Mouse (Mus musculus) CH12.LX (cell line): Measurements from ENCODE around the gene Zfp46. TPM values are rescaled to one million over a fixed set of nuclear protein-coding genes. Genes with fewer than 3 reads are reported as not detected.

Experiments
- DNase-seq: peaks from one replicate; pipeline ENCODE4 v3.0.0-alpha.2; 2013; ENCODE audit errors: extremely low read depth
- H3K27ac ChIP-seq: 2 replicates; pipeline ENCODE4 v1.5.1; 2012; ENCODE audit warnings: low read depth, mild to moderate bottlenecking, control low read depth, moderate library complexity; ENCODE audit not compliant: insufficient read depth
- H3K27me3 ChIP-seq: replicated peaks from 2 replicates; pipeline ENCODE3; 2012; ENCODE audit warnings: inconsistent platforms
- H3K36me3 ChIP-seq, 2 experiments: replicated peaks in 1 of 2; 2 replicates each; pipeline versions ENCODE3 to v1.6.1; 2012; ENCODE audit warnings: inconsistent platforms in 1 of 2, low read length in 1 of 2, mild to moderate bottlenecking in 1 of 2, mixed read lengths in 1 of 2, moderate library complexity in 1 of 2; ENCODE audit not compliant: control insufficient read depth in 1 of 2, insufficient read depth in 1 of 2
- H3K4me1 ChIP-seq, 2 experiments: 2 replicates each; pipeline ENCODE4 v1.6.1; 2012; ENCODE audit warnings: inconsistent platforms in 1 of 2, moderate library complexity in 1 of 2; ENCODE audit not compliant: insufficient read depth in 2 of 2, control insufficient read depth in 1 of 2
- H3K4me2 ChIP-seq: 2 replicates; pipeline ENCODE4 v1.6.1; 2012; ENCODE audit warnings: low read depth, mild to moderate bottlenecking, control low read depth; ENCODE audit not compliant: poor library complexity, insufficient read depth, severe bottlenecking
- H3K4me3 ChIP-seq, 3 experiments: fragments of 150-350 bp in 1 of 3; sonication (generic) in 1 of 3; replicated peaks in 1 of 3; 2 replicates each; pipeline versions ENCODE3 to v1.5.1; 2011 to 2012; ENCODE audit warnings: low read depth in 2 of 3, low read length in 2 of 3, mild to moderate bottlenecking in 2 of 3, moderate library complexity in 2 of 3, control low read depth in 1 of 3, improper control_type of control experiment in 1 of 3, inconsistent platforms in 1 of 3, mixed read lengths in 1 of 3; ENCODE audit not compliant: poor library complexity in 1 of 3
- H3K79me2 ChIP-seq: replicated peaks from 2 replicates; pipeline ENCODE4 v1.6.1; 2012; ENCODE audit warnings: mild to moderate bottlenecking, moderate library complexity; ENCODE audit not compliant: control insufficient read depth, poor library complexity, insufficient read depth, severe bottlenecking; ENCODE audit errors: extremely low read depth
- H3K9ac ChIP-seq: 2 replicates; pipeline ENCODE4 v1.6.1; 2012; ENCODE audit warnings: low read depth, mild to moderate bottlenecking, control low read depth, moderate library complexity; ENCODE audit not compliant: insufficient read depth
- H3K9me3 ChIP-seq: replicated peaks from 2 replicates; pipeline ENCODE3; 2012; ENCODE audit warnings: low read length, inconsistent platforms, mixed read lengths
- BHLHE40 ChIP-seq: IDR thresholded peaks from 2 replicates; pipeline ENCODE4 v1.6.1; 2011; ENCODE audit warnings: mild to moderate bottlenecking, low read depth, low read length, improper control_type of control experiment
- CHD2 ChIP-seq: IDR thresholded peaks from 2 replicates; pipeline ENCODE4 v1.6.1; 2011; ENCODE audit warnings: low read length, improper control_type of control experiment
- E2F4 ChIP-seq: IDR thresholded peaks from 2 replicates; pipeline ENCODE4 v1.6.1; 2011; ENCODE audit warnings: low read depth, low read length, improper control_type of control experiment; ENCODE audit not compliant: insufficient replicate concordance
- EP300 ChIP-seq: IDR thresholded peaks from 2 replicates; pipeline ENCODE4 v1.6.1; 2011; ENCODE audit warnings: low read length, improper control_type of control experiment
- ETS1 ChIP-seq: conservative IDR thresholded peaks from 2 replicates; pipeline ENCODE4 v1.6.1; 2012; ENCODE audit warnings: low read depth, mild to moderate bottlenecking, inconsistent platforms, low read length, improper control_type of control experiment, moderate library complexity
- GABPA ChIP-seq: IDR thresholded peaks from 2 replicates; pipeline ENCODE4 v1.6.1; 2012; ENCODE audit warnings: low read depth, low read length, improper control_type of control experiment, inconsistent platforms; ENCODE audit not compliant: insufficient replicate concordance
- HCFC1 ChIP-seq: IDR thresholded peaks from 2 replicates; pipeline ENCODE4 v1.6.1; 2012; ENCODE audit warnings: low read depth, mild to moderate bottlenecking, inconsistent platforms, low read length, improper control_type of control experiment
- JUN ChIP-seq: IDR thresholded peaks from 2 replicates; pipeline ENCODE4 v1.6.1; 2011; ENCODE audit warnings: low read depth, mild to moderate bottlenecking, low read length, improper control_type of control experiment, moderate library complexity; ENCODE audit not compliant: insufficient read depth
- JUND ChIP-seq: conservative IDR thresholded peaks from 2 replicates; pipeline ENCODE4 v1.6.1; 2011; ENCODE audit warnings: low read depth, low read length, improper control_type of control experiment
- KAT2A ChIP-seq: IDR thresholded peaks from 2 replicates; pipeline ENCODE4 v1.6.1; 2012; ENCODE audit warnings: low read length, improper control_type of control experiment, inconsistent platforms; ENCODE audit not compliant: insufficient replicate concordance
- MAFK ChIP-seq: IDR thresholded peaks from 2 replicates; pipeline ENCODE4 v1.6.1; 2011; ENCODE audit warnings: low read length, improper control_type of control experiment; ENCODE audit not compliant: insufficient replicate concordance
- MAX ChIP-seq: IDR thresholded peaks from 2 replicates; pipeline ENCODE4 v1.6.1; 2011; ENCODE audit warnings: low read length, improper control_type of control experiment
- MAZ ChIP-seq: IDR thresholded peaks from 2 replicates; pipeline ENCODE4 v1.6.1; 2012; ENCODE audit warnings: low read depth, mild to moderate bottlenecking, inconsistent platforms, low read length, improper control_type of control experiment, moderate library complexity
- MEF2A ChIP-seq: IDR thresholded peaks from 2 replicates; pipeline ENCODE4 v1.6.1; 2014; ENCODE audit warnings: low read depth, mild to moderate bottlenecking, inconsistent platforms, low read length, improper control_type of control experiment, borderline replicate concordance
- MXI1 ChIP-seq: IDR thresholded peaks from 2 replicates; pipeline ENCODE4 v1.6.1; 2011; ENCODE audit warnings: mild to moderate bottlenecking, low read depth, low read length, improper control_type of control experiment
- MYC ChIP-seq: IDR thresholded peaks from 2 replicates; pipeline ENCODE4 v1.6.1; 2011; ENCODE audit warnings: low read depth, mild to moderate bottlenecking, improper control_type of control experiment, low read length
- NRF1 ChIP-seq: IDR thresholded peaks from 2 replicates; pipeline ENCODE4 v1.6.1; 2014; ENCODE audit warnings: low read depth, mild to moderate bottlenecking, inconsistent platforms, low read length, improper control_type of control experiment, moderate library complexity
- PAX5 ChIP-seq: IDR thresholded peaks from 2 replicates; pipeline ENCODE4 v1.6.1; 2012; ENCODE audit warnings: low read length, inconsistent platforms, mixed read lengths
- POLR2A ChIP-seq: IDR thresholded peaks from 2 replicates; pipeline ENCODE4 v1.6.1; 2011; ENCODE audit warnings: low read depth, mild to moderate bottlenecking, improper control_type of control experiment, low read length
- POLR2AphosphoS2 ChIP-seq: IDR thresholded peaks from 2 replicates; pipeline ENCODE4 v1.6.1; 2011; ENCODE audit warnings: low read depth, low read length, improper control_type of control experiment
- RAD21 ChIP-seq: IDR thresholded peaks from 2 replicates; pipeline ENCODE4 v1.6.1; 2011; ENCODE audit warnings: low read depth, mild to moderate bottlenecking, low read length, improper control_type of control experiment, moderate library complexity
- SIN3A ChIP-seq: IDR thresholded peaks from 2 replicates; pipeline ENCODE4 v1.6.1; 2012; ENCODE audit warnings: low read length, improper control_type of control experiment, inconsistent platforms
- SMC3 ChIP-seq: IDR thresholded peaks from 2 replicates; pipeline ENCODE4 v1.6.1; 2011; ENCODE audit warnings: low read depth, low read length, improper control_type of control experiment
- TBP ChIP-seq: conservative IDR thresholded peaks from 2 replicates; pipeline ENCODE4 v1.6.1; 2011; ENCODE audit warnings: low read depth, low read length, improper control_type of control experiment
- TCF12 ChIP-seq: IDR thresholded peaks from 2 replicates; pipeline ENCODE4 v1.6.1; 2014; ENCODE audit warnings: low read depth, mild to moderate bottlenecking, inconsistent platforms, low read length, improper control_type of control experiment
- UBTF ChIP-seq: IDR thresholded peaks from 2 replicates; pipeline ENCODE4 v1.6.1; 2012; ENCODE audit warnings: low read depth, mild to moderate bottlenecking, inconsistent platforms, low read length, improper control_type of control experiment, moderate library complexity
- USF1 ChIP-seq: IDR thresholded peaks from 2 replicates; pipeline ENCODE4 v1.6.1; 2014; ENCODE audit warnings: low read depth, mild to moderate bottlenecking, inconsistent platforms, low read length, improper control_type of control experiment
- USF2 ChIP-seq: conservative IDR thresholded peaks from 2 replicates; pipeline ENCODE4 v1.6.1; 2011; ENCODE audit warnings: low read depth, low read length, improper control_type of control experiment
- ZC3H11A ChIP-seq: IDR thresholded peaks from 2 replicates; pipeline ENCODE4 v1.6.1; 2012; ENCODE audit warnings: low read depth, mild to moderate bottlenecking, inconsistent platforms, low read length, improper control_type of control experiment
- ZKSCAN1 ChIP-seq: IDR thresholded peaks from 2 replicates; pipeline ENCODE4 v1.6.1; 2012; ENCODE audit warnings: low read depth, inconsistent platforms, low read length, improper control_type of control experiment, borderline replicate concordance
- ZMIZ1 ChIP-seq: IDR thresholded peaks from 2 replicates; pipeline ENCODE4 v1.6.1; 2012; ENCODE audit warnings: low read depth, mild to moderate bottlenecking, inconsistent platforms, low read length, improper control_type of control experiment
- ZNF384 ChIP-seq: IDR thresholded peaks from 2 replicates; pipeline ENCODE4 v1.6.1; 2012; ENCODE audit warnings: low read depth, low read length, improper control_type of control experiment, inconsistent platforms
- dilution Hi-C: fragments of 300-500 bp; cut with MboI; formaldehyde crosslinking; loops from 2 replicates; pipeline ENCODE4 v1.14.3; 2020; ENCODE audit warnings: low sequenced_read_pairs; ENCODE audit not compliant: extremely low pct_unique_long_range_greater_than_20kb, extremely low pct_ligation_motif_present
- in situ Hi-C: fragments of 300-500 bp; cut with MboI; formaldehyde crosslinking; loops from 3 replicates; pipeline ENCODE4 v1.14.3; 2019; ENCODE audit warnings: low sequenced_read_pairs, low pct_ligation_motif_present, low pct_unique_long_range_greater_than_20kb, mixed read lengths
- polyA plus RNA-seq: library from polyadenylated mRNA; unstranded; fragments of >175 nt; gene quantifications from 2 replicates; pipeline ENCODE4 v1.2.1, GENCODE M21; 2012; ENCODE audit warnings: low read depth; ENCODE audit not compliant: insufficient read length
- total RNA-seq, 2 experiments: library from RNA; depleted of rRNA; stranded (reverse); fragments of 300-350 nt in 1 of 2; fragments of >200 nt in 1 of 2; gene quantifications; 2 replicates each; pipeline ENCODE4 v1.2.3; 2012 to 2014

Zfp46 gene
- total and polyA plus RNA-seq, 3 experiments = 2.8 to 7.2 (median 4.1) TPM

GRCm38 (mm10) chr4:136284891-136285290, 408 bp downstream of the Zfp46 start:
- peaks cover 12 to 24% of the 10 kb centered on the region in 2 experiments for H3K36me3 ChIP-seq
- DNase-seq = no peak
- H3K79me2 ChIP-seq = no peaks in the 10 kb centered on the region
- peak overlapping the region; percentile 19 to 85 (median 49) for H3K4me3 ChIP-seq
- in situ Hi-C loops (no loop called here), dilution Hi-C loops (no loop called here)
- no peak overlapping the region for H3K27ac ChIP-seq
- peaks cover 13% of the 10 kb centered on the region for H3K27me3 ChIP-seq
- TF ChIP-seq ZC3H11A = no peak
- TF ChIP-seq MAX = no peak
- TF ChIP-seq E2F4 = no peak
- H3K4me2 ChIP-seq = peak overlapping the region; percentile 86
- H3K4me1 ChIP-seq = peaks cover 0 to 18% of the 10 kb centered on the region in 2 experiments; a peak in 2 of 4 replicates
- H3K9ac ChIP-seq = peak overlapping the region; percentile 89
- peaks cover 7% of the 10 kb centered on the region for H3K9me3 ChIP-seq

GRCm38 (mm10) chr4:136285348-136285810, 896 bp downstream of the Zfp46 start:
- Histone ChIP-seq H3K79me2 (no peaks in the 10 kb centered on the region), H3K27me3 (peaks cover 12% of the 10 kb centered on the region), H3K4me2 (peak overlapping the region; percentile 86), H3K27ac (no peak overlapping the region; the same call in 1 of the 2 replicates), H3K9ac (peak overlapping the region; percentile 89), H3K9me3 (peaks cover 11% of the 10 kb centered on the region), H3K4me3 (peak overlapping the region; percentile 49 to 88 (median 85)), H3K4me1 (peaks cover 0 to 18% of the 10 kb centered on the region in 2 experiments; a peak in 2 of 4 replicates), H3K36me3 (peaks cover 17 to 29% of the 10 kb centered on the region in 2 experiments)
- in situ Hi-C loops = no loop called here
- dilution Hi-C loops = no loop called here
- DNase-seq = peak; percentile 94
- TF ChIP-seq MAX = peak; percentile 46; the same call in 1 of the 2 replicates
- TF ChIP-seq USF2 = no peak; the same call in 1 of the 2 replicates
- TF ChIP-seq PAX5 = no peak
- TF ChIP-seq MYC = no peak
- TF ChIP-seq ZNF384 = peak; percentile 65; the same call in 1 of the 2 replicates
- TF ChIP-seq EP300 = no peak
- TF ChIP-seq JUN = no peak
- no peak for TF ChIP-seq USF1
- TF ChIP-seq POLR2AphosphoS2 = no peak
- peak; percentile 60; the same call in 1 of the 2 replicates for TF ChIP-seq POLR2A
- TF ChIP-seq NRF1 = no peak; the same call in 1 of the 2 replicates
- TF ChIP-seq KAT2A = peak; percentile 95; the same call in 1 of the 2 replicates
- no peak for TF ChIP-seq MXI1
- TF ChIP-seq BHLHE40 = peak; percentile 32; the same call in 1 of the 2 replicates
- TF ChIP-seq ZMIZ1 = no peak
- no peak for TF ChIP-seq SIN3A
- 0 out of 2 replicates have a peak, but pooled peaks have one; percentile 35 for TF ChIP-seq TBP
- TF ChIP-seq UBTF = no peak
- TF ChIP-seq CHD2 = no peak
- no peak for TF ChIP-seq ZKSCAN1
- TF ChIP-seq ETS1 = no peak
- TF ChIP-seq SMC3 = no peak
- peak; percentile 78; the same call in 1 of the 2 replicates for TF ChIP-seq GABPA
- no peak for TF ChIP-seq E2F4
- TF ChIP-seq RAD21 = no peak; the same call in none of the 2 replicates
- no peak for TF ChIP-seq JUND
- peak; percentile 87 for TF ChIP-seq HCFC1
- no peak for TF ChIP-seq TCF12
- TF ChIP-seq MEF2A = no peak
- no peak for TF ChIP-seq ZC3H11A
- 0 out of 2 replicates have a peak, but pooled peaks have one; percentile 2 for TF ChIP-seq MAZ
- no peak for TF ChIP-seq MAFK
